Mouse (Mus musculus): ENCODE measurements around the gene Gm11011. TPM values are rescaled to one million over a fixed set of nuclear protein-coding genes. Genes with fewer than 3 reads are reported as not detected.

Gene Gm11011
- polyA plus RNA-seq, 1 experiment from 2014 or later, result not detected

DNA sequence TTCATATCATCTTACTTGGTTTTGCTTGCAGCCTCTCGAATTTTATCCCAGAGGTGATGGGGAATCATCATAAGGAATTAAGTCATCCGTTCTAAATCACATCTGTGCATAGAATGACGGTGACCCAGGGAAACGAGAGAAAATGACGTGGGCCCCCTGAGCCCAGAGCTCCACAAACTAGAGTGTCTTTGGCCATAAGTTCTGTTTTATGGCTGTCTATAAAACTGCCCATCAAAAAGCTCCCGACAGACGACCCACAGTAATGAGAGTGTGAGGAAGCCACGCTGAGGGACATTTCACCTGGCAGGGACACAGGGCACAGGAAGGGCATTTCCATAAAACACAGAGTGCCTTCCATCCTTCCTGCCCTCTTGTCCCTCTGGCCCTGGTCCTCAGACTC lies 23.3 kb upstream of the Gm11011 start:
- Histone ChIP-seq H3K9me3 (no peaks in the 10 kb centered on the region), H3K4me2 (replicated peaks) (no peak overlapping the region), H3K27ac (no peak overlapping the region), H3K36me3 (no peaks in the 10 kb centered on the region), H3K9ac (no peak overlapping the region), H3K4me3 (replicated peaks) (no peak overlapping the region), H3K27me3 (replicated peaks) (no peaks in the 10 kb centered on the region), H3K4me1 (replicated peaks) (peaks cover 17% of the 10 kb centered on the region; the same call in 1 of the 2 replicates)
- 57% methylated on average over 8 of the region's 8 CpGs for WGBS
- no peak for ATAC-seq

DNA sequence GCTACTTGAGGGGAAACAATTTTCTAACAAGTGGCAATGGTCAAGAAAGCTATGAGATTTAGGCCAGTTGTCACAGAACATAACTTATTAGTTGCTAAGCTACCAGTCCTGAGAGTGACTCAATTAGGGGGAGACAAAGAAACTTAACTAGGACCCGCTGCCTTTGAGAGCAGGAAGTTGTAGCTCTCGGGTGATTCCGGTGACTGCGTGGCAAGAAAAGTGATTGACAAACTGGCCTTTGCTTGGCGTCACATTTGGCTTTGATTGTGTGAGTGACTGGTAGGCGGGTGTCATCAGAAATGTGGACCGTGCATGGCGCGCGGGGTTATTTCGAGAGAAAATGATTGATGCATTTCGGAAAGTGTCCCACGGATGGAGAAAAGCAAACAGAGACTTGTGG lies 22.4 kb upstream of the Gm11011 start:
- Histone ChIP-seq H3K27ac (no peak overlapping the region), H3K27me3 (replicated peaks) (no peaks in the 10 kb centered on the region), H3K9ac (no peak overlapping the region), H3K4me1 (replicated peaks) (peaks cover 17% of the 10 kb centered on the region; the same call in 1 of the 2 replicates), H3K4me3 (replicated peaks) (no peak overlapping the region), H3K36me3 (no peaks in the 10 kb centered on the region), H3K4me2 (replicated peaks) (no peak overlapping the region), H3K9me3 (no peaks in the 10 kb centered on the region)
- WGBS, result 52% methylated on average over 13 of the region's 13 CpGs
- no peak for ATAC-seq

DNA sequence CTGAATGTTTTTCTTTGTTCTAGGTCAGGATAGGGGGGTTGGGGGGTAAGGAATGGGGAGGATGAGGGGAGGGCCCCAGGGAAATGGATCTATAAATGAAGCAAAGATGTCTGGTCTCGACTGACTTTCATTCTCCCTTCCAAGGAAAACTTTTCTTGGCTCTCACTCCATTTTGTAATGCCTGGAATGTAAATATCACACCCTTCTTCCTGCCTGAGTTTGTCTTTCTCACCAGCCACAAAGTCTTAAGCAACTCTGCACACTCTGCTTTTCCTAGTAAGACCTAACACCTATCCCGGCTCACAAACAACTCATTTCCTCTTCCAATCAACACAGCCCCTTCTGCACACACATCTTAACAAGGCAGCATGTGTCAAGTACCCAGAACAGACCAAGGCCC lies 20.2 kb upstream of the Gm11011 start:
- H3K27ac ChIP-seq, result peak overlapping the region; percentile 54
- no peak overlapping the region for H3K4me3 ChIP-seq (replicated peaks)
- no peaks in the 10 kb centered on the region for H3K9me3 ChIP-seq
- no peak overlapping the region for H3K4me2 ChIP-seq (replicated peaks)
- H3K4me1 ChIP-seq (replicated peaks), result peaks cover 17% of the 10 kb centered on the region; the same call in 1 of the 2 replicates
- ATAC-seq, result peak; percentile 39; the same call in 1 of the 2 replicates
- 16% methylated on average over 2 of the region's 2 CpGs for WGBS
- no peaks in the 10 kb centered on the region for H3K27me3 ChIP-seq (replicated peaks)
- no peak overlapping the region for H3K9ac ChIP-seq
- no peaks in the 10 kb centered on the region for H3K36me3 ChIP-seq

DNA sequence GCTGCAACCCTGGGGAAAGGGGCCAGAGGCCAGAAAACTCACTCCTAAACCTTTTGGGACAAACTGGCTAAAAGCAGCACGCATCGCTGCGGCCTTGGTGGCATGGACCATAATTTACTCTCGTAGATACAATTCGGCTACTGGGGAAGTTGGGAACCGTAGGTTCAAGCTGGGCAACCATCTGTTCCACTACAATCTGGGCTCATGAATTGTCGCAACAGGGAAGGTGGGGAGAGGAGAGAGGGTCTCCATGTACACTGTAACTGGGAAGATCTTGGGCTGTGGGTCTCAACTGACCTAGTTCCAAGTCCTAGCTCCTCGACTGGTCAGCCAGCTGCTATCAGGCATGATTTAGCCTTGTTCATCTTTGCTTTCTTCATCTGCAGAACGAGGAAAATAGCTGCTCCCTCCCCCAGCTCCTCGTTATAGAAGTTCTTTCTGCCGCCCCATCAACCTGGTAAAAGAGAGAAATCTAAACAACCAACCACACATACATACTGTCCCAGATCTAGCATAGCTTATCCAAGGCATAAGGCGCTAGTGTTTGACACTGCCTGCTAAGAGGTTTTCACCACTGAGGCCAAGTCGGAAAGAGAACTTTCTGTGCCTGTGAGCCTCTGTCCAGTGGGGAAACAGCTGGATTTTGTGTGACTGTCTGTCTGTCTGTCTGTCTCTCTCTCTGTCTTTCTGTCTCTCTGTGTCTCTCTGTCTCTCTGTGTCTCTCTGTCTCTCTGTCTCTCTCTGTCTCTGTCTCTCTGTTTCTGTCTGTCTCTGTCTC lies 19.5 kb upstream of the Gm11011 start:
- H3K36me3 ChIP-seq, result no peaks in the 10 kb centered on the region
- no peaks in the 10 kb centered on the region for H3K9me3 ChIP-seq
- H3K27me3 ChIP-seq (replicated peaks), result no peaks in the 10 kb centered on the region
- H3K27ac ChIP-seq, result 0 out of 2 replicates have a peak overlapping the region, but pooled peaks have one; percentile 54
- no peak for ATAC-seq
- no peak overlapping the region for H3K9ac ChIP-seq
- H3K4me1 ChIP-seq (replicated peaks), result peaks cover 17% of the 10 kb centered on the region; the same call in 1 of the 2 replicates
- WGBS, result 75% methylated on average over 13 of the region's 13 CpGs
- no peak overlapping the region for H3K4me2 ChIP-seq (replicated peaks)
- no peak overlapping the region for H3K4me3 ChIP-seq (replicated peaks)

DNA sequence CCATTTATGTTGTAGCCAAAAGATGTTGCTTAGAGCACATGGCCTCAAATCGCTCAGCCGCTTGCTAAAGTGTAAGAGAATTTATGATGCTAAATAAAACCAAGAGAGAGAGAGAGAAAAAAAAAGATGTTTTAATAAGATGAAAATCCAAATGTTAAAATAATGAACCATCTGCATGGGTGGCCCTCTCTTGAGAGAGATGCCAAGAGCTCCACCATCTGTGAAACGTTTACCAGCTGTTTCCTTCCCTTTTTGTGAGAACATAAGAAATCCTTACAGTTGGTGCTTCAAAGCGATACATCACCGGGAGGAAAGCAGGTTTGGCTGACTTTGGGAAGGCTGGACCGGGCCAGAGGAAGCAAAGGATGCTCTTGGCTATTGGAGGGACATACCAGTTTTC lies 12.6 kb upstream of the Gm11011 start:
- no peaks in the 10 kb centered on the region for H3K36me3 ChIP-seq
- no peak overlapping the region for H3K9ac ChIP-seq
- no peak overlapping the region for H3K4me2 ChIP-seq (replicated peaks)
- H3K4me3 ChIP-seq (replicated peaks), result no peak overlapping the region
- H3K27me3 ChIP-seq (replicated peaks), result no peaks in the 10 kb centered on the region
- H3K27ac ChIP-seq, result no peak overlapping the region
- no peaks in the 10 kb centered on the region for H3K9me3 ChIP-seq
- no peak for ATAC-seq
- 0 out of 2 replicates have a peak, but pooled peaks cover 3% of the 10 kb centered on the region for H3K4me1 ChIP-seq (replicated peaks)
- 46% methylated on average over 6 of the region's 6 CpGs for WGBS

DNA sequence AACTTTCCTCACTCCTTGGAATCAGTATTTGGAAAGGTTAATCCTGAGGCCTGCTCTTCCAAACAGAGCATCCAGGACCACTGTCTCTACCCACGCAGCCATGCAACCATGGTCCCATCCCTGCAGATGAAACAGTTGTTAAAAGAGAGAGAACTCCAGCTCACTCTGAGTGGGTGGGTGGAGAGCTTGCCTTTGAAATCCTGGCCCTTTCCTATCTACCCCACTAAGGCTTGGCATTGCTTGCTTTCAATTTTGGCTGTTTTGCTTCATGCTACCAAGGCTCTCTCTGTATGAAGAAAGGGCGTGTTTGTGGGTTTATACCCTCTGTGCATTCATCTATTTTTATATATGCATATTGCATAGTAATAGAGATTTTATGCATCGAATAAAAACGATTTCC lies 12.0 kb upstream of the Gm11011 start:
- Histone ChIP-seq H3K36me3 (no peaks in the 10 kb centered on the region), H3K4me2 (replicated peaks) (no peak overlapping the region), H3K9me3 (no peaks in the 10 kb centered on the region), H3K27me3 (replicated peaks) (no peaks in the 10 kb centered on the region), H3K27ac (no peak overlapping the region), H3K4me1 (replicated peaks) (0 out of 2 replicates have a peak, but pooled peaks cover 3% of the 10 kb centered on the region), H3K9ac (no peak overlapping the region), H3K4me3 (replicated peaks) (no peak overlapping the region)
- no peak for ATAC-seq
- 89% methylated on average over 4 of the region's 4 CpGs for WGBS

DNA sequence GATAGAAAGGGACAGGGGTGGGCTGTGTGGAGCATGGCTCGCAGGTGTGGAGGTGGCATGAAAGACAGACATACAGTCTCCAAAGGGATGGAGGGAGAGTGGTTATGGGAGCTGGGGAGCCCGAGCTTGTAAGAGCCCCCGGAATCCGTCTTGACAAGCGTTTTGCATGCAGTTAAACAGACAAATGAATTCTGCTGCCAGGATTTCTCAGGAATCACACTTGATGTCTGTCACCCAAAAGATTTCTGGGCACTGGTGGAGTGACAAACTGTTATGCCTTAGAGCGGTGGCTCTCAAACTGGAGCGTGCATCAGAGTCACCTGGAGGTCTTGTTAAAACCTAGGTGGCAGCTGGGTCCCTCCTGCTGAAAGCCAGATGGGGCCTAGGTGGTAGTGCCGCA lies 10.4 kb upstream of the Gm11011 start:
- no peaks in the 10 kb centered on the region for H3K9me3 ChIP-seq
- no peak overlapping the region for H3K27ac ChIP-seq
- no peak overlapping the region for H3K4me2 ChIP-seq (replicated peaks)
- H3K9ac ChIP-seq, result no peak overlapping the region
- H3K27me3 ChIP-seq (replicated peaks), result no peaks in the 10 kb centered on the region
- WGBS, result 94% methylated on average over 8 of the region's 8 CpGs
- ATAC-seq, result no peak
- H3K4me1 ChIP-seq (replicated peaks), result 0 out of 2 replicates have a peak, but pooled peaks cover 3% of the 10 kb centered on the region
- no peak overlapping the region for H3K4me3 ChIP-seq (replicated peaks)
- no peaks in the 10 kb centered on the region for H3K36me3 ChIP-seq

DNA sequence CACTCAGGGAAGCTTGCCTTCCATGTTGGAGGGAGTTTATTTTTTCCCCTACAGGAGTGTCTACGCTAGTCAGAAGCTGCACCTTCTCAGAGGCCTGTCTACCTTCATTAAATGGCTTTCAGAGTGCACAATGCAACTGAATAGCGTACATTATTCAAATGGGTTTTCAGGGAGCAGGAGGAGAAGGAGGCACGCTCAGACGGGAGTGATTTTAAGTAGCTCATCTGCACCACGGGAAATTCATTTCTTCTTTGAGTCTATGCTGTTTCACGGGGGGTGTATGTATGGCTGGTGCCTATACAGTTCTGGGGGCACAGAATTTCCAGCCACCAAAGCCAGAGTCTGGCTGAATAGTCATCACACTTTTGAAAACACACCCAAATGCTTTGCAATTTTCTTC lies 9.8 kb upstream of the Gm11011 start:
- Histone ChIP-seq H3K9ac (no peak overlapping the region), H3K27ac (no peak overlapping the region), H3K36me3 (no peaks in the 10 kb centered on the region), H3K9me3 (no peaks in the 10 kb centered on the region), H3K4me3 (replicated peaks) (no peak overlapping the region), H3K4me1 (replicated peaks) (0 out of 2 replicates have a peak, but pooled peaks cover 3% of the 10 kb centered on the region), H3K27me3 (replicated peaks) (no peaks in the 10 kb centered on the region), H3K4me2 (replicated peaks) (no peak overlapping the region)
- 80% methylated on average over 6 of the region's 6 CpGs for WGBS
- no peak for ATAC-seq

DNA sequence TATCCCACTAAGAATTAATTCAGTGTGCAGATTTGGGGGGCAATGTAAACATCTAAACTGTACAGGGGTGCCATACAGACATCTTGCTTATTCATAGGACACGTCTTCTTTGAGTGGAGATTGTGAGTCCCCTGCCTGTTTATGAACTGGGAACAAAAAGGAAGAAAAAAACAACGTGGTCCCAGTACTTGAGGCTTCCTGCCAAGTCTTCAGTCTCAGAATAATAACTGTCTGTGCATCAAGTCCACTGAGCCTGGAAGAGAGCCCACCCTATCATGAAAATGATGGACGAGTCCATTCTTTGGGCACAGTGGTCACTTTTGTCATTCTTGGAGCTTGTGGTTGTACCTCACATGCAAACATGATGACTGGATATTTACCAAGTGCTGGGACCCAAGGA lies 6.2 kb upstream of the Gm11011 start:
- no peak overlapping the region for H3K4me2 ChIP-seq (replicated peaks)
- H3K4me3 ChIP-seq (replicated peaks), result no peak overlapping the region
- H3K36me3 ChIP-seq, result no peaks in the 10 kb centered on the region
- no peaks in the 10 kb centered on the region for H3K9me3 ChIP-seq
- H3K4me1 ChIP-seq (replicated peaks), result no peaks in the 10 kb centered on the region
- 70% methylated on average over 3 of the region's 3 CpGs for WGBS
- no peak overlapping the region for H3K9ac ChIP-seq
- no peak for ATAC-seq
- no peak overlapping the region for H3K27ac ChIP-seq
- no peaks in the 10 kb centered on the region for H3K27me3 ChIP-seq (replicated peaks)

DNA sequence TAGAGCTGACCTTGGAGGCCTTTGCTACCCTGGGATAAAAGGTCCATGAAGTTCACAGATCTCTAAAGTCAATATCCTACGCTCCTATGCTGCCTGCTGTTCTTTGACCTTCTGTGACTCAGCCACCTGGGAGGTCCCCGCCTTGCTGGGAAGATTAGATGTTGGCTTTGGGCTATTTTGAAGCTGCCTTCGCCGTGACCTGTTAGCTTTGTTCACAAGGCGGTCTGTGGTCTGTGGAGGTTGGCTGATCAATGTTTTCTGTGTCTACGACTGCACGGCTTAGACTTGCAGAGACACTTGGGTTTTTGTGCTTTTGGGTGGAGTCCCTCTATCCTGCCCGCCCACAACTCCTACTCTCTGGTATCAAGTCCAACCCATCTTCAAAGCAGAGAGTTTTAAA lies 2.9 kb upstream of the Gm11011 start:
- WGBS, result 65% methylated on average over 8 of the region's 8 CpGs
- no peaks in the 10 kb centered on the region for H3K36me3 ChIP-seq
- ATAC-seq, result no peak
- no peak overlapping the region for H3K4me2 ChIP-seq (replicated peaks)
- no peaks in the 10 kb centered on the region for H3K9me3 ChIP-seq
- H3K4me3 ChIP-seq (replicated peaks), result no peak overlapping the region
- no peaks in the 10 kb centered on the region for H3K27me3 ChIP-seq (replicated peaks)
- H3K4me1 ChIP-seq (replicated peaks), result no peaks in the 10 kb centered on the region
- no peak overlapping the region for H3K27ac ChIP-seq
- H3K9ac ChIP-seq, result no peak overlapping the region

DNA sequence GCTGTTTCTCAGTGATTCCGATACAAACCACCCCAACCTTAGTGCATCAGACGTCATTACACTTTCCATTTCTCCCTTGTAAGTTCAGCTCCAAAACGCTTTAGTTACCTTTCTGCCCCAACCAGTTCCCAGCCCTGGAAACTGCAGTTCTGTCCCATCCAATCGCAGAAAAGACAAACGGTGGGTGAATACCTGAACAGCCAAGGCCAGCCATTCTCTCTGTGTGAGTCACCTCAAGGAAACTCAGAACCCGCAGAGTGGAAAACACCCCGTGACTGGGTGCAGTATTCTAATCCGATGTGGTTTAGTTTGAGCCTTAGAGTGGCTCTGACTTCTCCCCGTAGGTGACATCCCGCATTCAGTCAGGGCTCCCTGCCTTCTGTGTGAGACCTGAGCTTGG lies 2.2 kb upstream of the Gm11011 start:
- H3K27me3 ChIP-seq (replicated peaks), result no peaks in the 10 kb centered on the region
- H3K9me3 ChIP-seq, result no peaks in the 10 kb centered on the region
- H3K27ac ChIP-seq, result no peak overlapping the region
- no peaks in the 10 kb centered on the region for H3K4me1 ChIP-seq (replicated peaks)
- H3K4me2 ChIP-seq (replicated peaks), result no peak overlapping the region
- 79% methylated on average over 10 of the region's 10 CpGs for WGBS
- no peak overlapping the region for H3K4me3 ChIP-seq (replicated peaks)
- H3K9ac ChIP-seq, result no peak overlapping the region
- no peak for ATAC-seq
- no peaks in the 10 kb centered on the region for H3K36me3 ChIP-seq

DNA sequence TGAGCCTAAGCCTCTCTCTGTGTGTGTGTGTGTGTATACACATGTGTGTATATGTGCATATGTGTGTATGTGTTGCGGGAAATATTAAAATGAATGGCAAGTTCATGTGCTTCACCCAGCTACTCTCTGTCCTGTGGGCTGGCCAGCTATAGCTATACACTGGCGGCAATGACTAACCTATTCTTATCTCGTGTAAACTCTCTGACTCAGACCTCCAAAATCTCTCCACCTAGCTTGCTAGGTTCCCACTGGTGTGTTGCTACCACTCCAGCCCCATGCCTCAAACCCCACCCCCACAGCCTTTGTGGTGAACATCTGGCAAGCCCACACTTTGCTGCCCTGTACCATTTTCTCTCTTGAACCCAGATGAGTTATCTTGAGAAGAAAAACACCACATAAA lies 857 bp downstream of the Gm11011 start:
- H3K27me3 ChIP-seq (replicated peaks), result no peaks in the 10 kb centered on the region
- H3K27ac ChIP-seq, result no peak overlapping the region
- no peak overlapping the region for H3K4me3 ChIP-seq (replicated peaks)
- H3K9ac ChIP-seq, result no peak overlapping the region
- WGBS, result 65% methylated on average over 3 of the region's 3 CpGs
- H3K9me3 ChIP-seq, result no peaks in the 10 kb centered on the region
- no peak for ATAC-seq
- H3K4me1 ChIP-seq (replicated peaks), result no peaks in the 10 kb centered on the region
- H3K36me3 ChIP-seq, result no peaks in the 10 kb centered on the region
- no peak overlapping the region for H3K4me2 ChIP-seq (replicated peaks)

DNA sequence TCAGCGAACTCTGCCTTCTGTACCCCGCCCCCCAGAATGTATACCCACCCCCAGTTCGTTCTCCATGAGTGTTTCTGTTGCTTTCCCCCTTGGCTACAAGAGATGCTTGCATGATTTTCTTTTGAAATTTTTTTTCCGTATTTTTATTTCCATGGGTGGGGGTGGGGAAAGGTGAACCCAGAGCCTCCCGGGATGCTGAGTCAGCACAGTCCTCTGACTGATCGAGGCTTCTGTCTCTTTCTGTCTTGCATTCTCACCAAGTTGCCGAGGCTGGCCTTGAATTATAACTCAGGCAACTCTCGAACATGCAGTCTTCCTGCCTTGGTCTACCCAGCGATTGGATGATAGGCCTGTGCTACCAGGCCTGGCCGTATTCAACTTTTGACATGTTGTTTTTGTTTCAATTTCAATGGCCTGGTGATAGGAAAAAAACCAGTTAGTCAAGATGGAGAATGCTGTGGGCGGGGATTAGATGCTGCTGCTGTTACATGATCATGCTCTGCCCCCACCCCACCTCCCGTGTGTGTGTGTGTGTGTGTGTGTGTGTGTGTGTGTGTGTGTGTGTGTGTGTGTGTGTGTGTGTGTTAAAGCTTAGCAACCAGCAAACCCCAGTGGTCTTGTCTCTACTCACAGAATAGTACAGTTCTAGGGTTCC lies 1.8 kb downstream of the Gm11011 start:
- no peaks in the 10 kb centered on the region for H3K9me3 ChIP-seq
- H3K4me2 ChIP-seq (replicated peaks), result no peak overlapping the region
- H3K36me3 ChIP-seq, result no peaks in the 10 kb centered on the region
- ATAC-seq, result no peak
- no peak overlapping the region for H3K4me3 ChIP-seq (replicated peaks)
- H3K4me1 ChIP-seq (replicated peaks), result no peaks in the 10 kb centered on the region
- WGBS, result 70% methylated on average over 12 of the region's 12 CpGs
- H3K9ac ChIP-seq, result no peak overlapping the region
- H3K27ac ChIP-seq, result no peak overlapping the region
- H3K27me3 ChIP-seq (replicated peaks), result no peaks in the 10 kb centered on the region

Measured in intestine, embryonic 15.5 days (tissue).